ENCODE assay signal across 8 mouse cellular contexts in genomic region chr4:40472700-40473530, GRCm38 (mm10). TPM values are rescaled to one million over a fixed set of nuclear protein-coding genes. Genes with fewer than 3 reads are reported as not detected.
DNase-seq lines count a peak whose midpoint lies in the region; ATAC-seq lines count a peak whose summit lies in the region.

No protein-coding gene starts in this region.

- H3K4me1 ChIP-seq in embryonic facial prominence, embryonic 11.5 days (ENCODE audit: control insufficient read depth, insufficient read depth, low read length) = no peaks in the 10 kb centered on the region
- H3K4me1 ChIP-seq in liver, embryonic 13.5 days (replicated peaks) = no peaks in the 10 kb centered on the region
- 0 out of 2 replicates have a peak, but pooled peaks cover 4% of the 10 kb centered on the region for H3K4me1 ChIP-seq in neural tube, embryonic 14.5 days (ENCODE audit: control insufficient read depth, insufficient read depth, low read length)

- peak; percentile 28 to 41 for DNase-seq in layer of hippocampus, postnatal 25 days (ENCODE audit: extremely low spot score in 1 of 2, low spot score in 1 of 2)
- no peak for DNase-seq in layer of hippocampus, adult 9-10 months (ENCODE audit: low spot score)
- peak; percentile 74 for DNase-seq in embryonic facial prominence, embryonic 11.5 days (ENCODE audit: low spot score)
- no peak for DNase-seq in liver, embryonic 13.5 days
- DNase-seq in spleen, postnatal 10 days (ENCODE audit: low spot score in 2 of 2) = no peak

- peak overlapping the region; percentile 54 for H3K9ac ChIP-seq in embryonic facial prominence, embryonic 11.5 days (replicated peaks; ENCODE audit: low read length)
- no peak overlapping the region for H3K9ac ChIP-seq in liver, embryonic 13.5 days
- peak overlapping the region; percentile 61 for H3K9ac ChIP-seq in neural tube, embryonic 14.5 days (replicated peaks; ENCODE audit: low read depth, low read length)

- peaks cover 5% of the 10 kb centered on the region for H3K27me3 ChIP-seq in embryonic facial prominence, embryonic 11.5 days (ENCODE audit: control insufficient read depth, insufficient read depth, low read length)
- peaks cover 35% of the 10 kb centered on the region for H3K27me3 ChIP-seq in liver, embryonic 13.5 days
- no peaks in the 10 kb centered on the region for H3K27me3 ChIP-seq in neural tube, embryonic 14.5 days (ENCODE audit: control insufficient read depth, insufficient read depth, low read length)

- WGBS in embryonic facial prominence, embryonic 11.5 days = 3% methylated on average over 48 of the region's 55 CpGs
- 4% methylated on average over 55 of the region's 55 CpGs for WGBS in liver, embryonic 13.5 days (ENCODE audit: insufficient replicate concordance)
- WGBS in neural tube, embryonic 14.5 days = 4% methylated on average over 51 of the region's 55 CpGs

- H3K9me3 ChIP-seq in embryonic facial prominence, embryonic 11.5 days (replicated peaks; ENCODE audit: control insufficient read depth, low read length) = no peaks in the 10 kb centered on the region
- no peaks in the 10 kb centered on the region for H3K9me3 ChIP-seq in liver, embryonic 13.5 days (replicated peaks)
- H3K9me3 ChIP-seq in neural tube, embryonic 14.5 days (ENCODE audit: control insufficient read depth, low read length) = no peaks in the 10 kb centered on the region

- peak; percentile 88 for ATAC-seq in embryonic facial prominence, embryonic 11.5 days (replicated peaks; ENCODE audit: insufficient number of reproducible peaks, low FRiP score, low TSS enrichment, low read depth)
- peak; percentile 69 to 75; a peak in 3 of 4 replicates for ATAC-seq in hematopoietic stem cell, adult 5-6 weeks (replicated peaks in 1 of 2; ENCODE audit: insufficient read depth in 1 of 2, low FRiP score in 2 of 2, low TSS enrichment in 1 of 2, low read depth in 1 of 2, poor library complexity in 2 of 2, severe bottlenecking in 2 of 2)
- no peak for ATAC-seq in liver, embryonic 13.5 days (ENCODE audit: low read depth)
- peak; percentile 95 for ATAC-seq in neural tube, embryonic 14.5 days (ENCODE audit: low read depth)
- ATAC-seq in cerebellum, adult (ENCODE audit: insufficient number of reproducible peaks, low FRiP score, low TSS enrichment) = no peak

- H3K27ac ChIP-seq in embryonic facial prominence, embryonic 11.5 days (replicated peaks; ENCODE audit: low read depth, low read length) = no peak overlapping the region
- no peak overlapping the region for H3K27ac ChIP-seq in liver, embryonic 13.5 days
- no peak overlapping the region for H3K27ac ChIP-seq in neural tube, embryonic 14.5 days (ENCODE audit: low read depth, low read length)

- H3K4me3 ChIP-seq in embryonic facial prominence, embryonic 11.5 days (ENCODE audit: low read depth, low read length) = peak overlapping the region; percentile 40
- H3K4me3 ChIP-seq in liver, embryonic 13.5 days (replicated peaks) = peak overlapping the region; percentile 24
- peak overlapping the region; percentile 50 for H3K4me3 ChIP-seq in neural tube, embryonic 14.5 days (ENCODE audit: low read depth, low read length)

- H3K36me3 ChIP-seq in embryonic facial prominence, embryonic 11.5 days (replicated peaks; ENCODE audit: control insufficient read depth, insufficient read depth, low read depth, low read length) = no peaks in the 10 kb centered on the region
- no peaks in the 10 kb centered on the region for H3K36me3 ChIP-seq in liver, embryonic 13.5 days
- H3K36me3 ChIP-seq in neural tube, embryonic 14.5 days (ENCODE audit: control insufficient read depth, insufficient read depth, low read length) = no peaks in the 10 kb centered on the region

- H3K4me2 ChIP-seq in embryonic facial prominence, embryonic 11.5 days (ENCODE audit: low read depth, low read length) = peak overlapping the region; percentile 84
- peak overlapping the region; percentile 47 for H3K4me2 ChIP-seq in liver, embryonic 13.5 days
- H3K4me2 ChIP-seq in neural tube, embryonic 14.5 days (ENCODE audit: low read depth, low read length) = peak overlapping the region; percentile 82

RNA-seq across cellular contexts. Expression of gene Tmem215, which starts 0.9 kb away (rescaled TPM):
- 1 to 10 TPM; 6.0 to 8.4 TPM for total RNA-seq in layer of hippocampus, postnatal 25 days (2021)
- 0.24 and 0.27 TPM in 2 replicates for polyA plus RNA-seq in embryonic facial prominence, embryonic 11.5 days (2014; fragmentation: Nextera tagmentation; extraction: Ambion mirVana)
- 1.1 and 1.3 TPM in 2 replicates for total RNA-seq in hematopoietic stem cell, adult 5-6 weeks (2017)
- polyA plus RNA-seq in liver, embryonic 13.5 days (2015; fragmentation: Nextera tagmentation; extraction: Ambion mirVana) = 0.08 and 0.30 TPM in 2 replicates
- polyA plus RNA-seq in neural tube, embryonic 14.5 days (2014; fragmentation: Nextera tagmentation; extraction: Ambion mirVana) = 1.9 and 3.3 TPM in 2 replicates

Comparison
In these comparisons a context has a peak if more than half of its experiments do, and no peak if none do; other contexts are left out.
1. DNase-seq: peak in layer of hippocampus, postnatal 25 days (2 of 2) and embryonic facial prominence, embryonic 11.5 days (single experiment); none in layer of hippocampus, adult 9-10 months (single experiment), liver, embryonic 13.5 days (single experiment) and spleen, postnatal 10 days (0 of 2).
2. ATAC-seq: peak in embryonic facial prominence, embryonic 11.5 days (single experiment), hematopoietic stem cell, adult 5-6 weeks (2 of 2) and neural tube, embryonic 14.5 days (single experiment); none in liver, embryonic 13.5 days (single experiment) and cerebellum, adult (single experiment).
3. Peak in every context shown above with its lines, with median percentiles within 50 percentile points of each other: H3K4me2 ChIP-seq and H3K4me3 ChIP-seq.